Mouse (Mus musculus): ENCODE data around the gene Kmt5b. TPM values are rescaled to one million over a fixed set of nuclear protein-coding genes. Genes with fewer than 3 reads are reported as not detected.

Gene Kmt5b
- polyA plus RNA-seq, 1 experiment from 2014 or later, result 22.2 TPM

- 54% methylated on average over 4 of the region's 4 CpGs for WGBS (ENCODE audit: insufficient replicate concordance)
- no peak overlapping the region for H3K4me3 ChIP-seq (ENCODE audit: low read depth, low read length)
- ATAC-seq (replicated peaks; ENCODE audit: insufficient number of reproducible peaks, low FRiP score, low TSS enrichment), result no peak
- peaks cover 4% of the 10 kb centered on the region; the same call in 1 of the 2 replicates for H3K4me1 ChIP-seq (ENCODE audit: control insufficient read depth, insufficient read depth, low read length)
- H3K27ac ChIP-seq (ENCODE audit: low read depth, low read length), result no peak overlapping the region
- H3K9me3 ChIP-seq (replicated peaks; ENCODE audit: control insufficient read depth, low read length), result no peaks in the 10 kb centered on the region
- no peaks in the 10 kb centered on the region for H3K27me3 ChIP-seq (ENCODE audit: control insufficient read depth, insufficient read depth, low read length)
- H3K36me3 ChIP-seq (ENCODE audit: control insufficient read depth, insufficient read depth, low read length), result no peaks in the 10 kb centered on the region
- H3K4me2 ChIP-seq, result no peak overlapping the region
- no peak overlapping the region for H3K9ac ChIP-seq (ENCODE audit: low read depth, low read length)
These were observed 65.7 kb downstream of the Kmt5b start for GRCm38 (mm10) chr19:3832851-3833353.

DNA sequence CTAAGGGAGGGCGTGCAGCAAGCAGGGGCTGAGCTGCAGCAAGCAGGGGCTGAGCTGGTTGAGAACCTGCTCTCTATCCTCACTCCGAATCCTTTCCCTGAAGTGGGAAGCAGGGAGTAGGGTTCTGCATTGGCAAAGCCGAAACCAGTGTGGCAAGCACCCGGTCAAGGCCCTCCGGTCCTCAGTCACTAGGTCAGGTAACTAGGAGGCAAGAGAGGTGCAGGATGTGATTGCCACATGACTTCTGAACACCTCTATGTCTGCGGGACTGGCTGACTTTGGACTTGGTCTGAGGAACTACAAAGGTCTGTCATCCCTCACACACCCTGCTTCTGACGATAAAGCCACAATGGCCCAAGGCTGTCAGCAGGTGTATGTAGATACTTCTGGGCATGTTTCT, 67.1 kb downstream of the Kmt5b start:
- no peak for ATAC-seq (replicated peaks; ENCODE audit: insufficient number of reproducible peaks, low FRiP score, low TSS enrichment)
- 85% methylated on average over 7 of the region's 7 CpGs for WGBS (ENCODE audit: insufficient replicate concordance)
- H3K4me3 ChIP-seq (ENCODE audit: low read depth, low read length), result no peak overlapping the region
- no peak overlapping the region for H3K27ac ChIP-seq (ENCODE audit: low read depth, low read length)
- no peaks in the 10 kb centered on the region for H3K9me3 ChIP-seq (replicated peaks; ENCODE audit: control insufficient read depth, low read length)
- H3K27me3 ChIP-seq (ENCODE audit: control insufficient read depth, insufficient read depth, low read length), result no peaks in the 10 kb centered on the region
- H3K9ac ChIP-seq (ENCODE audit: low read depth, low read length), result no peak overlapping the region
- H3K4me2 ChIP-seq, result no peak overlapping the region
- H3K36me3 ChIP-seq (ENCODE audit: control insufficient read depth, insufficient read depth, low read length), result no peaks in the 10 kb centered on the region
- H3K4me1 ChIP-seq (ENCODE audit: control insufficient read depth, insufficient read depth, low read length), result peaks cover 4% of the 10 kb centered on the region; the same call in 1 of the 2 replicates

GRCm38 (mm10) chr19:3836791-3837190, 69.6 kb downstream of the Kmt5b start:
- WGBS (ENCODE audit: insufficient replicate concordance), result 85% methylated on average over 9 of the region's 9 CpGs

GRCm38 (mm10) chr19:3838931-3839330, 71.7 kb downstream of the Kmt5b start:
- H3K9me3 ChIP-seq (replicated peaks; ENCODE audit: control insufficient read depth, low read length), result no peaks in the 10 kb centered on the region
- no peak overlapping the region for H3K27ac ChIP-seq (ENCODE audit: low read depth, low read length)
- peaks cover 8% of the 10 kb centered on the region; the same call in 1 of the 2 replicates for H3K4me1 ChIP-seq (ENCODE audit: control insufficient read depth, insufficient read depth, low read length)
- ATAC-seq (replicated peaks; ENCODE audit: insufficient number of reproducible peaks, low FRiP score, low TSS enrichment), result no peak
- no peaks in the 10 kb centered on the region for H3K27me3 ChIP-seq (ENCODE audit: control insufficient read depth, insufficient read depth, low read length)
- H3K4me3 ChIP-seq (ENCODE audit: low read depth, low read length), result no peak overlapping the region
- WGBS (ENCODE audit: insufficient replicate concordance), result 73% methylated on average over 3 of the region's 3 CpGs
- no peaks in the 10 kb centered on the region for H3K36me3 ChIP-seq (ENCODE audit: control insufficient read depth, insufficient read depth, low read length)
- no peak overlapping the region for H3K9ac ChIP-seq (ENCODE audit: low read depth, low read length)
- no peak overlapping the region for H3K4me2 ChIP-seq

More at GRCm38 (mm10) chr19:3836791-3837190, 69.6 kb downstream of the Kmt5b start:
- no peak for ATAC-seq (replicated peaks; ENCODE audit: insufficient number of reproducible peaks, low FRiP score, low TSS enrichment)
- no peak overlapping the region for H3K9ac ChIP-seq (ENCODE audit: low read depth, low read length)
- no peaks in the 10 kb centered on the region for H3K36me3 ChIP-seq (ENCODE audit: control insufficient read depth, insufficient read depth, low read length)
- no peak overlapping the region for H3K4me3 ChIP-seq (ENCODE audit: low read depth, low read length)
- no peak overlapping the region for H3K27ac ChIP-seq (ENCODE audit: low read depth, low read length)
- peaks cover 8% of the 10 kb centered on the region; the same call in 1 of the 2 replicates for H3K4me1 ChIP-seq (ENCODE audit: control insufficient read depth, insufficient read depth, low read length)
- H3K9me3 ChIP-seq (replicated peaks; ENCODE audit: control insufficient read depth, low read length), result no peaks in the 10 kb centered on the region
- no peaks in the 10 kb centered on the region for H3K27me3 ChIP-seq (ENCODE audit: control insufficient read depth, insufficient read depth, low read length)
- no peak overlapping the region for H3K4me2 ChIP-seq

- no peaks in the 10 kb centered on the region for H3K9me3 ChIP-seq (replicated peaks; ENCODE audit: control insufficient read depth, low read length)
- H3K4me1 ChIP-seq (ENCODE audit: control insufficient read depth, insufficient read depth, low read length), result peaks cover 8% of the 10 kb centered on the region; the same call in 1 of the 2 replicates
- no peak overlapping the region for H3K4me3 ChIP-seq (ENCODE audit: low read depth, low read length)
- no peak overlapping the region for H3K4me2 ChIP-seq
- WGBS (ENCODE audit: insufficient replicate concordance), result 63% methylated on average over 2 of the region's 2 CpGs
- no peak overlapping the region for H3K9ac ChIP-seq (ENCODE audit: low read depth, low read length)
- no peak overlapping the region for H3K27ac ChIP-seq (ENCODE audit: low read depth, low read length)
- no peak for ATAC-seq (replicated peaks; ENCODE audit: insufficient number of reproducible peaks, low FRiP score, low TSS enrichment)
- no peaks in the 10 kb centered on the region for H3K27me3 ChIP-seq (ENCODE audit: control insufficient read depth, insufficient read depth, low read length)
- H3K36me3 ChIP-seq (ENCODE audit: control insufficient read depth, insufficient read depth, low read length), result no peaks in the 10 kb centered on the region
These were observed 72.5 kb downstream of the Kmt5b start for GRCm38 (mm10) chr19:3839686-3840085.

DNA sequence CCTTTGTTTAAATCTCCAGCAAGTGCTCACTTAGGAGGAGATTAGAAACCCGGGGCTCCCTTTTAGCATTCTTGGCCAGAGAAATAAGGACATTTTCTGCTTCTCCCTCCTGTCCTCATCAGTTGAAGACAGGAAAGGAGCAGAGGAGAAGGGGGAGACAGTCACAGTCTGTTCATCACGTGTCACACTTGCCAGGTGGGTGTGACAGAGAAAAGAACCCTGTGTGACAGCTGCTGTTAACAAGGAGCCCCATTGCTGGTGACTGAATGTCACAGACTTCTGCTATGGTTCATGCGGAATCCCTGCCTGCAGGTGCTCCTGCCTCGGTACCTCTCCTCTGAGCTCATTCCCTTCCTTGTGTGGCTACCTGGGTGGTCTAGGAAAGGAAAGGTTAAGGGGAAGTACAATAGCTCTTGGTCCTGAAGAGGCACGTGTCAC, 73.0 kb downstream of the Kmt5b start:
- Histone ChIP-seq H3K27ac (ENCODE audit: low read depth, low read length) (no peak overlapping the region), H3K4me2 (no peak overlapping the region), H3K27me3 (ENCODE audit: control insufficient read depth, insufficient read depth, low read length) (no peaks in the 10 kb centered on the region), H3K4me3 (ENCODE audit: low read depth, low read length) (no peak overlapping the region), H3K4me1 (ENCODE audit: control insufficient read depth, insufficient read depth, low read length) (peaks cover 8% of the 10 kb centered on the region; the same call in 1 of the 2 replicates), H3K9me3 (replicated peaks; ENCODE audit: control insufficient read depth, low read length) (no peaks in the 10 kb centered on the region), H3K9ac (ENCODE audit: low read depth, low read length) (no peak overlapping the region), H3K36me3 (ENCODE audit: control insufficient read depth, insufficient read depth, low read length) (no peaks in the 10 kb centered on the region)
- 39% methylated on average over 5 of the region's 5 CpGs for WGBS (ENCODE audit: insufficient replicate concordance)
- no peak for ATAC-seq (replicated peaks; ENCODE audit: insufficient number of reproducible peaks, low FRiP score, low TSS enrichment)

DNA sequence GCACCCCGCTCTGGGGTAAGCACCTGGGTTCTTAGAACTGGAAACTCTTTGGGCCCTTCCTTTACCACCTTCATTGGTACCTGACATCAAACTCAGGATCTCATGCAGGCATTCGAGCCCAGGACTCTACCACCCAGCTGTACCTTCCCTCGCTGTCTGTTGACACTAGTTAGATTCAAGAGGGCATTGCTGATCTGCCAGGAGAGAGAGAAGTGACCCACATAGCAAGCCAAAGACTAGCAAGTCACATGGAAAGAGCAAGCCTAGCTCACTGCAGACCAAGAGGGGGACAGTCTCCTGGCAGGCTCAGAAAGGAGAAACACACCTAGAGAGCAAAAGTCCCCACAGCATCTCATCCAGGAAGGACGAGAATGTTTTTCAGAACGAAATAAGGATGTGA, 73.5 kb downstream of the Kmt5b start:
- no peak overlapping the region for H3K4me2 ChIP-seq
- no peaks in the 10 kb centered on the region for H3K36me3 ChIP-seq (ENCODE audit: control insufficient read depth, insufficient read depth, low read length)
- no peak overlapping the region for H3K9ac ChIP-seq (ENCODE audit: low read depth, low read length)
- 75% methylated on average over 5 of the region's 5 CpGs for WGBS (ENCODE audit: insufficient replicate concordance)
- peaks cover 8% of the 10 kb centered on the region; the same call in 1 of the 2 replicates for H3K4me1 ChIP-seq (ENCODE audit: control insufficient read depth, insufficient read depth, low read length)
- no peak overlapping the region for H3K27ac ChIP-seq (ENCODE audit: low read depth, low read length)
- H3K9me3 ChIP-seq (replicated peaks; ENCODE audit: control insufficient read depth, low read length), result no peaks in the 10 kb centered on the region
- no peaks in the 10 kb centered on the region for H3K27me3 ChIP-seq (ENCODE audit: control insufficient read depth, insufficient read depth, low read length)
- H3K4me3 ChIP-seq (ENCODE audit: low read depth, low read length), result no peak overlapping the region
- ATAC-seq (replicated peaks; ENCODE audit: insufficient number of reproducible peaks, low FRiP score, low TSS enrichment), result no peak

GRCm38 (mm10) chr19:3842359-3843148, 75.3 kb downstream of the Kmt5b start:
- Histone ChIP-seq H3K27me3 (ENCODE audit: control insufficient read depth, insufficient read depth, low read length) (no peaks in the 10 kb centered on the region), H3K4me3 (ENCODE audit: low read depth, low read length) (no peak overlapping the region), H3K9ac (ENCODE audit: low read depth, low read length) (no peak overlapping the region), H3K4me2 (no peak overlapping the region), H3K36me3 (ENCODE audit: control insufficient read depth, insufficient read depth, low read length) (no peaks in the 10 kb centered on the region), H3K4me1 (ENCODE audit: control insufficient read depth, insufficient read depth, low read length) (peaks cover 8% of the 10 kb centered on the region; the same call in 1 of the 2 replicates), H3K27ac (ENCODE audit: low read depth, low read length) (no peak overlapping the region), H3K9me3 (replicated peaks; ENCODE audit: control insufficient read depth, low read length) (no peaks in the 10 kb centered on the region)
- WGBS (ENCODE audit: insufficient replicate concordance), result 38% methylated on average over 12 of the region's 12 CpGs
- ATAC-seq (replicated peaks; ENCODE audit: insufficient number of reproducible peaks, low FRiP score, low TSS enrichment), result no peak

Measured in heart, embryonic 11.5 days (tissue).